Mouse (Mus musculus): ENCODE results near the gene Bglap2. TPM values are rescaled to one million over a fixed set of nuclear protein-coding genes. Genes with fewer than 3 reads are reported as not detected.
"Not testable (repeated sequence)": the region's sequence is repeated elsewhere in the genome, so short reads cannot be mapped to it uniquely, and the experiment has no call there.

Bglap2 gene
- polyA plus RNA-seq (2014; fragmentation: Nextera tagmentation; extraction: Ambion mirVana), result not detected in 2 replicates

DNA sequence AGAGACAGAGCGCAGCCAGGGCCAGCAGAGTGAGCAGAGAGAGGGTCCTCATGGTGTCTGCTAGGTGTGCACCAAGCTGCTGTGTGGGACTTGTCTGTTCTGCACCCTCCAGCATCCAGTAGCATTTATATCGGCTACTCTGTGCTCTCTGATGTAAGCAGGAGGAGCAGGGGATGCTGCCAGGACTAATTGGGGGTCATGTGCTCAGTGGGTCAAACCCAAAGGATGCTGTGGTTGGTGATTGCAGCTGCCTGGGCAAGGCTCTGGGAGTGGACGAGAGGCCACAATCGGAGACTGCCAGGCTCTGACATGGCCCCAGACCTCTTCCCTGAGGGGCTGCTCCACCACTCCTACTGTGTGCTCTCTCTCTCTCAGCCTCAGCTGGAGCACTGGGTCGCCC lies at the start of gene Bglap2:
Bglap2 (minus strand) TSS at position 101 of the 400 bp plus-strand sequence.
- not testable (repeated sequence) for H3K4me2 ChIP-seq (ENCODE audit: low read length); ATAC-seq (replicated peaks; ENCODE audit: low FRiP score, low TSS enrichment, low read depth); H3K27me3 ChIP-seq (replicated peaks; ENCODE audit: control insufficient read depth, insufficient read depth, low read length); H3K4me1 ChIP-seq (replicated peaks; ENCODE audit: control insufficient read depth, insufficient read depth, low read length); H3K9me3 ChIP-seq (ENCODE audit: control insufficient read depth, low read length); H3K4me3 ChIP-seq (ENCODE audit: low read depth, low read length); H3K9ac ChIP-seq (ENCODE audit: low read length); H3K36me3 ChIP-seq (ENCODE audit: control insufficient read depth, insufficient read depth, low read length); H3K27ac ChIP-seq (ENCODE audit: low read depth)
- DNase-seq (ENCODE audit: low spot score), result peak; percentile 12
- WGBS, result 81% methylated on average over 5 of the region's 5 CpGs

- no peaks in the 10 kb centered on the region for H3K36me3 ChIP-seq (ENCODE audit: control insufficient read depth, insufficient read depth, low read length)
- no peak for DNase-seq (ENCODE audit: low spot score)
- no peaks in the 10 kb centered on the region for H3K27me3 ChIP-seq (replicated peaks; ENCODE audit: control insufficient read depth, insufficient read depth, low read length)
- no peak overlapping the region for H3K4me3 ChIP-seq (ENCODE audit: low read depth, low read length)
- H3K9ac ChIP-seq (ENCODE audit: low read length), result no peak overlapping the region
- no peak overlapping the region for H3K4me2 ChIP-seq (ENCODE audit: low read length)
- no peaks in the 10 kb centered on the region for H3K9me3 ChIP-seq (ENCODE audit: control insufficient read depth, low read length)
- 73% methylated on average over 4 of the region's 4 CpGs for WGBS
- H3K27ac ChIP-seq (ENCODE audit: low read depth), result no peak overlapping the region
- H3K4me1 ChIP-seq (replicated peaks; ENCODE audit: control insufficient read depth, insufficient read depth, low read length), result peaks cover 12% of the 10 kb centered on the region
- ATAC-seq (replicated peaks; ENCODE audit: low FRiP score, low TSS enrichment, low read depth), result no peak
Observed at GRCm38 (mm10) chr3:88427342-88427905, 48.9 kb upstream of the Bglap2 start.

GRCm38 (mm10) chr3:88425708-88426420 lies 47.4 kb upstream of the Bglap2 start:
- no peak for ATAC-seq (replicated peaks; ENCODE audit: low FRiP score, low TSS enrichment, low read depth)

DNA sequence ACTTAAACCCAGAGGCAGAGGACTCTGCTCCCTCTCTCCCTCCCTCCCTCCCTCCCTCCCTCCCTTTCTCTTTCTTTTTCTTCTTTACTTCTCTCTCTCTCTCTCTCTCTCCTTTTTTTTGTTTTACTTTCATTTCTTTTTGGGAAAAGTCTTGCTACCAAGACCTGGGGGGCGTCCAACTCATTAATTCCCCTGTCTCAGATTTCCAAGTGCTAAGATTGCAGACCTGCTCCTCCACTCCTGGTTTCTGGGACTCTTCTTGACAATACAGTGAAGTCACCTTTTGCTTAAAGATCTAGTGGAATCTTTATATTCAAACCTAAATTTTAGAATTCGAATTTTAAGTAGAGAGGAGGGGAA lies 46.8 kb upstream of the Bglap2 start:
- Histone ChIP-seq H3K4me2 (ENCODE audit: low read length) (peak overlapping the region; percentile 36), H3K36me3 (ENCODE audit: control insufficient read depth, insufficient read depth, low read length) (peaks cover 10% of the 10 kb centered on the region), H3K4me1 (replicated peaks; ENCODE audit: control insufficient read depth, insufficient read depth, low read length) (peaks cover 12% of the 10 kb centered on the region), H3K27me3 (replicated peaks; ENCODE audit: control insufficient read depth, insufficient read depth, low read length) (no peaks in the 10 kb centered on the region), H3K4me3 (ENCODE audit: low read depth, low read length) (peak overlapping the region; percentile 71; the same call in 1 of the 2 replicates), H3K9me3 (ENCODE audit: control insufficient read depth, low read length) (no peaks in the 10 kb centered on the region), H3K9ac (ENCODE audit: low read length) (no peak overlapping the region), H3K27ac (ENCODE audit: low read depth) (no peak overlapping the region)
- ATAC-seq (replicated peaks; ENCODE audit: low FRiP score, low TSS enrichment, low read depth) (peak; percentile 2; the same call in 1 of the 2 replicates), DNase-seq (ENCODE audit: low spot score) (no peak)
- 13% methylated on average over 2 of the region's 2 CpGs for WGBS

More at GRCm38 (mm10) chr3:88425708-88426420, 47.4 kb upstream of the Bglap2 start:
- Histone ChIP-seq H3K9me3 (ENCODE audit: control insufficient read depth, low read length) (no peaks in the 10 kb centered on the region), H3K9ac (ENCODE audit: low read length) (no peak overlapping the region), H3K4me1 (replicated peaks; ENCODE audit: control insufficient read depth, insufficient read depth, low read length) (peaks cover 12% of the 10 kb centered on the region), H3K27ac (ENCODE audit: low read depth) (no peak overlapping the region), H3K4me3 (ENCODE audit: low read depth, low read length) (0 out of 2 replicates have a peak overlapping the region, but pooled peaks have one; percentile 71), H3K36me3 (ENCODE audit: control insufficient read depth, insufficient read depth, low read length) (peaks cover 5% of the 10 kb centered on the region), H3K4me2 (ENCODE audit: low read length) (no peak overlapping the region), H3K27me3 (replicated peaks; ENCODE audit: control insufficient read depth, insufficient read depth, low read length) (no peaks in the 10 kb centered on the region)
- WGBS, result 84% methylated on average over 10 of the region's 10 CpGs
- no peak for DNase-seq (ENCODE audit: low spot score)

DNA sequence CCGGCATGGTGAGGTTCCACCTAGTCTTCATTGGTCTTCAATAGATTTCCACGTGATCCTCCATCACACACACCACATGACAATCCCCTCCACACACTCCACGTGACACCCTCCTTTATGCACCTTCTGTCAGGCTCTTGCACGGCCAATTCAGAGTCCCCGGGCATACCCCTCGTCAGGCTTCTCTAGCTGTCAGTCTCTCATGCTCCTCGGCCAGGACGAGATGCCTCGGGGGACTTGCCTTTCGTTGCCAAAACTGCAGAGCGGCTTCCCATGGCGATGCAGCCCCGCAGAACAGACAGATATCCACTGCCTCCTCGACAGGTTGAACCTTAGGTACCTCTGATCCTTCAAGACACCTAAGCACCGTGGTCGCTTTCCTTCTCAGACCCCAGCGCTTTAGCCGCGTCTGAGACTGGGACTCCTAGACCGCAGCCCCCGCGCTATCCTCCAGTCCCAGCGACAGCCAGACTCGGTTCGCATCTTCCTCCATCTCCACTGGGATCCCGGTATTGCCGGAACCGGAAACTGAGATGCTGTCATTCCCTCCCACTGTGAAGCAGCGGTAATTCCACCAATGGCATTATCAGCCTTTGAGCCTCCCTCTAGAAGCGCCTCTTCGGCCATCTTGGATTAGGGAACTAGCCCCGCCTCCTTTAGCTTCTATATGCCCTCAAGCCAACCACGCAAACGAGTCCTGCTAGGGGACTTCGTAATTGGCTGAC lies 46.3 kb upstream of the Bglap2 start, which contains the start of gene Slc25a44:
Slc25a44 (minus strand) TSS at position 535 of the 725 bp plus-strand sequence.
- peak within 1 kb of the TSS; percentile 50 for H3K9ac ChIP-seq (ENCODE audit: low read length)
- WGBS, result 1% methylated on average over 35 of the region's 35 CpGs
- H3K27me3 ChIP-seq (replicated peaks; ENCODE audit: control insufficient read depth, insufficient read depth, low read length), result no peaks in the 10 kb centered on the region
- ATAC-seq (replicated peaks; ENCODE audit: low FRiP score, low TSS enrichment, low read depth) (peak; percentile 96), DNase-seq (ENCODE audit: low spot score) (peak; percentile 87)
- H3K4me3 ChIP-seq (ENCODE audit: low read depth, low read length), result peak within 1 kb of the TSS; percentile 71
- peaks cover 12% of the 10 kb centered on the region for H3K4me1 ChIP-seq (replicated peaks; ENCODE audit: control insufficient read depth, insufficient read depth, low read length)
- H3K9me3 ChIP-seq (ENCODE audit: control insufficient read depth, low read length), result no peaks in the 10 kb centered on the region
- H3K27ac ChIP-seq (ENCODE audit: low read depth), result no peak within 1 kb of the TSS
- peaks cover 16% of the 10 kb centered on the region for H3K36me3 ChIP-seq (ENCODE audit: control insufficient read depth, insufficient read depth, low read length)
- H3K4me2 ChIP-seq (ENCODE audit: low read length), result peak within 1 kb of the TSS; percentile 92

GRCm38 (mm10) chr3:88422020-88422720 lies 43.7 kb upstream of the Bglap2 start:
- 42% methylated on average over 9 of the region's 9 CpGs for WGBS
- ATAC-seq (replicated peaks; ENCODE audit: low FRiP score, low TSS enrichment, low read depth) (no peak), DNase-seq (ENCODE audit: low spot score) (no peak)
- no peaks in the 10 kb centered on the region for H3K27me3 ChIP-seq (replicated peaks; ENCODE audit: control insufficient read depth, insufficient read depth, low read length)
- peaks cover 41% of the 10 kb centered on the region for H3K36me3 ChIP-seq (ENCODE audit: control insufficient read depth, insufficient read depth, low read length)
- no peak overlapping the region for H3K9ac ChIP-seq (ENCODE audit: low read length)
- H3K4me3 ChIP-seq (ENCODE audit: low read depth, low read length), result no peak overlapping the region
- H3K27ac ChIP-seq (ENCODE audit: low read depth), result no peak overlapping the region
- H3K4me1 ChIP-seq (replicated peaks; ENCODE audit: control insufficient read depth, insufficient read depth, low read length), result peaks cover 12% of the 10 kb centered on the region
- H3K4me2 ChIP-seq (ENCODE audit: low read length), result no peak overlapping the region
- H3K9me3 ChIP-seq (ENCODE audit: control insufficient read depth, low read length), result no peaks in the 10 kb centered on the region

DNA sequence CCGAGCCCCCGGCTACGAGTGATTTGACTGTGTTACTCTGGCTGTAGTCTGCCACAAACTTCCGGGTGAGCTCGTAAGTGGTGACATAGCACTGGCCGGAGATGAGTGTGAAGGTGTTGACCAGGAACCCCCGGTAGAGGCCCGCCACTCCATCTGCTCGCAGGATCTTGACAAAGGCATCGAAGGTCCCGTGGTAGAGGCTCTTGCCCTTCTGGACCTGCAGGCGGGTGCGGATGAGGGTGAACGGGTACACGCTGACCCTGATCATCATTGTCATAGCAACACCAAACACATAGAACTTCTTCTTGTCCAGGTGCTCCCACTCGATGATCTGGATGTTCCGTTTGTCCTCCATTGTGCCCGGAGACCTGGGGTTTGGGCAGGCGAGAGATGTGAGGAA lies 42.3 kb upstream of the Bglap2 start:
- 89% methylated on average over 19 of the region's 19 CpGs for WGBS
- H3K27me3 ChIP-seq (replicated peaks; ENCODE audit: control insufficient read depth, insufficient read depth, low read length), result no peaks in the 10 kb centered on the region
- ATAC-seq (replicated peaks; ENCODE audit: low FRiP score, low TSS enrichment, low read depth) (no peak), DNase-seq (ENCODE audit: low spot score) (no peak)
- no peaks in the 10 kb centered on the region for H3K9me3 ChIP-seq (ENCODE audit: control insufficient read depth, low read length)
- peaks cover 54% of the 10 kb centered on the region for H3K36me3 ChIP-seq (ENCODE audit: control insufficient read depth, insufficient read depth, low read length)
- peaks cover 12% of the 10 kb centered on the region for H3K4me1 ChIP-seq (replicated peaks; ENCODE audit: control insufficient read depth, insufficient read depth, low read length)
- no peak overlapping the region for H3K27ac ChIP-seq (ENCODE audit: low read depth)
- no peak overlapping the region for H3K9ac ChIP-seq (ENCODE audit: low read length)
- H3K4me3 ChIP-seq (ENCODE audit: low read depth, low read length), result no peak overlapping the region
- H3K4me2 ChIP-seq (ENCODE audit: low read length), result no peak overlapping the region

GRCm38 (mm10) chr3:88418016-88418415 lies 39.5 kb upstream of the Bglap2 start:
- H3K4me1 ChIP-seq (replicated peaks; ENCODE audit: control insufficient read depth, insufficient read depth, low read length), result no peaks in the 10 kb centered on the region
- no peak overlapping the region for H3K27ac ChIP-seq (ENCODE audit: low read depth)
- no peaks in the 10 kb centered on the region for H3K9me3 ChIP-seq (ENCODE audit: control insufficient read depth, low read length)
- DNase-seq (ENCODE audit: low spot score) (no peak), ATAC-seq (replicated peaks; ENCODE audit: low FRiP score, low TSS enrichment, low read depth) (no peak)
- no peaks in the 10 kb centered on the region for H3K27me3 ChIP-seq (replicated peaks; ENCODE audit: control insufficient read depth, insufficient read depth, low read length)
- no peak overlapping the region for H3K9ac ChIP-seq (ENCODE audit: low read length)
- WGBS, result 69% methylated on average over 6 of the region's 6 CpGs
- H3K36me3 ChIP-seq (ENCODE audit: control insufficient read depth, insufficient read depth, low read length), result peaks cover 75% of the 10 kb centered on the region
- H3K4me3 ChIP-seq (ENCODE audit: low read depth, low read length), result no peak overlapping the region
- H3K4me2 ChIP-seq (ENCODE audit: low read length), result no peak overlapping the region

Data from intestine, embryonic 14.5 days (tissue).